20 mouse cellular contexts compared by ENCODE assay signal in genomic region chr17:31962930-31963329, GRCm38 (mm10).
"Had no signal": no experiment of that assay in that cellular context is flagged by ENCODE, and none has a peak within 500 bp of the region (broad histone marks: within the 10 kb centered on the region; RNA-seq: fewer than 3 reads in every experiment).

No protein-coding gene starts in this region.

- H3K9me3 ChIP-seq: kidney, embryonic 15.5 days; liver, embryonic 13.5 days; midbrain, embryonic 15.5 days; neural tube, embryonic 12.5 days; stomach, embryonic 15.5 days had no signal

- H3K4me3 ChIP-seq: kidney, embryonic 15.5 days; left cerebral cortex, adult 2 months; liver, embryonic 13.5 days; midbrain, embryonic 15.5 days; myocyte; neural tube, embryonic 12.5 days; stomach, embryonic 15.5 days had no signal

- DNase-seq: kidney, postnatal 10 days; kidney, postnatal 36 days; layer of hippocampus, postnatal 36 days; liver, embryonic 13.5 days; lung, adult 2 months; lung, postnatal 14 days; lung, postnatal 4 days; retina, postnatal 1 day; right cerebral cortex, postnatal 25 days; spleen, adult 18-20 months; thymus, adult 2 months; thymus, postnatal 14 days; thymus, postnatal 4 days had no signal

- H3K27me3 ChIP-seq: kidney, embryonic 15.5 days; liver, embryonic 13.5 days; midbrain, embryonic 15.5 days; neural tube, embryonic 12.5 days; stomach, embryonic 15.5 days had no signal

- H3K4me2 ChIP-seq: kidney, embryonic 15.5 days; liver, embryonic 13.5 days; midbrain, embryonic 11.5 days; midbrain, embryonic 15.5 days; neural tube, embryonic 12.5 days; stomach, embryonic 15.5 days had no signal

- H3K9ac ChIP-seq: kidney, embryonic 15.5 days; liver, embryonic 13.5 days; midbrain, embryonic 15.5 days; neural tube, embryonic 12.5 days; stomach, embryonic 15.5 days had no signal

- H3K27ac ChIP-seq: kidney, embryonic 15.5 days; left cerebral cortex, adult 2 months; liver, embryonic 13.5 days; midbrain, embryonic 15.5 days; neural tube, embryonic 12.5 days; stomach, embryonic 15.5 days had no signal

- H3K36me3 ChIP-seq: kidney, embryonic 15.5 days; liver, embryonic 13.5 days; midbrain, embryonic 15.5 days; neural tube, embryonic 12.5 days; stomach, embryonic 15.5 days had no signal

- ATAC-seq: midbrain, embryonic 15.5 days had no signal

- H3K4me1 ChIP-seq: midbrain, embryonic 15.5 days; neural tube, embryonic 12.5 days had no signal
